Mouse (Mus musculus) E14TG2a.4 (cell line): ENCODE data around the gene Phgdh.

Source experiments
- H3K27me3 ChIP-seq: 2 replicates; pipeline ENCODE4 v1.6.1; 2014; ENCODE audit warnings: low read length, control low read depth; ENCODE audit not compliant: insufficient read depth
- H3K36me3 ChIP-seq: 2 replicates; pipeline ENCODE4 v1.6.1; 2014; ENCODE audit warnings: low read length, control low read depth; ENCODE audit not compliant: insufficient read depth
- H3K4me1 ChIP-seq: replicated peaks from 2 replicates; pipeline ENCODE4 v1.6.1; 2014; ENCODE audit warnings: low read depth, low read length, control low read depth
- H3K4me3 ChIP-seq: replicated peaks from 2 replicates; pipeline ENCODE4 v1.5.1; 2014; ENCODE audit warnings: mild to moderate bottlenecking, low read length
- H3K9me3 ChIP-seq: 2 replicates; pipeline ENCODE4 v1.6.1; 2014; ENCODE audit warnings: low read length, control low read depth
- CTCF ChIP-seq: conservative IDR thresholded peaks from 2 replicates; pipeline ENCODE4 v1.5.1; 2014; ENCODE audit warnings: low read length
- NANOG ChIP-seq: IDR thresholded peaks from 2 replicates; pipeline ENCODE4 v1.6.1; 2014; ENCODE audit warnings: borderline replicate concordance, low read length, mixed read lengths
- POU5F1 ChIP-seq: IDR thresholded peaks from 2 replicates; pipeline ENCODE4 v1.6.1; 2014; ENCODE audit warnings: low read length, borderline replicate concordance

The Phgdh gene

GRCm38 (mm10) chr3:98374980-98375379 is 35.2 kb upstream of the Phgdh start:
- TF ChIP-seq POU5F1 (no peak), NANOG (no peak), CTCF (no peak)
- Histone ChIP-seq H3K4me1 (no peaks in the 10 kb centered on the region), H3K9me3 (peaks cover 11% of the 10 kb centered on the region), H3K27me3 (peaks cover 13% of the 10 kb centered on the region), H3K36me3 (no peaks in the 10 kb centered on the region), H3K4me3 (no peak overlapping the region)

GRCm38 (mm10) chr3:98374062-98374719 is 34.4 kb upstream of the Phgdh start:
- Histone ChIP-seq H3K36me3 (no peaks in the 10 kb centered on the region), H3K4me3 (no peak overlapping the region), H3K9me3 (peaks cover 11% of the 10 kb centered on the region), H3K27me3 (peaks cover 8% of the 10 kb centered on the region), H3K4me1 (no peaks in the 10 kb centered on the region)
- TF ChIP-seq NANOG (no peak), POU5F1 (no peak), CTCF (no peak)

GRCm38 (mm10) chr3:98368776-98369175 is 29.0 kb upstream of the Phgdh start:
- Histone ChIP-seq H3K4me1 (no peaks in the 10 kb centered on the region; the same call in 1 of the 2 replicates), H3K4me3 (no peak overlapping the region), H3K36me3 (no peaks in the 10 kb centered on the region), H3K27me3 (no peaks in the 10 kb centered on the region), H3K9me3 (peaks cover 11% of the 10 kb centered on the region)
- TF ChIP-seq NANOG (no peak), CTCF (no peak), POU5F1 (no peak)

- TF ChIP-seq NANOG (no peak), POU5F1 (no peak), CTCF (no peak)
- Histone ChIP-seq H3K36me3 (no peaks in the 10 kb centered on the region), H3K4me1 (no peaks in the 10 kb centered on the region; the same call in 1 of the 2 replicates), H3K4me3 (no peak overlapping the region), H3K9me3 (peaks cover 11% of the 10 kb centered on the region), H3K27me3 (no peaks in the 10 kb centered on the region)
These were observed 28.5 kb upstream of the Phgdh start for GRCm38 (mm10) chr3:98368283-98368682.

GRCm38 (mm10) chr3:98366823-98367222 is 27.0 kb upstream of the Phgdh start:
- TF ChIP-seq POU5F1: no peak
- TF ChIP-seq CTCF: no peak
- TF ChIP-seq NANOG: no peak
- Histone ChIP-seq H3K4me1 (no peaks in the 10 kb centered on the region; the same call in 1 of the 2 replicates), H3K9me3 (peaks cover 8% of the 10 kb centered on the region), H3K27me3 (no peaks in the 10 kb centered on the region), H3K36me3 (no peaks in the 10 kb centered on the region), H3K4me3 (no peak overlapping the region)

- no peaks in the 10 kb centered on the region for H3K27me3 ChIP-seq
- H3K4me1 ChIP-seq: no peaks in the 10 kb centered on the region; the same call in 1 of the 2 replicates
- peaks cover under 1% of the 10 kb centered on the region; the same call in 1 of the 2 replicates for H3K9me3 ChIP-seq
- no peaks in the 10 kb centered on the region for H3K36me3 ChIP-seq
- no peak overlapping the region for H3K4me3 ChIP-seq
- TF ChIP-seq NANOG (no peak), CTCF (no peak), POU5F1 (no peak)
These were observed 26.3 kb upstream of the Phgdh start for GRCm38 (mm10) chr3:98366086-98366485.

GRCm38 (mm10) chr3:98362753-98363152 is 23.0 kb upstream of the Phgdh start:
- Histone ChIP-seq H3K4me1 (no peaks in the 10 kb centered on the region; the same call in 1 of the 2 replicates), H3K36me3 (no peaks in the 10 kb centered on the region), H3K4me3 (no peak overlapping the region), H3K27me3 (no peaks in the 10 kb centered on the region; the same call in none of the 2 replicates), H3K9me3 (no peaks in the 10 kb centered on the region)
- TF ChIP-seq CTCF (peak; percentile 44), POU5F1 (no peak), NANOG (no peak)

GRCm38 (mm10) chr3:98356632-98357370 is 17.0 kb upstream of the Phgdh start:
- H3K9me3 ChIP-seq: peaks cover 4% of the 10 kb centered on the region; the same call in 1 of the 2 replicates
- no peak for TF ChIP-seq POU5F1
- no peak for TF ChIP-seq NANOG
- TF ChIP-seq CTCF: no peak
- H3K4me3 ChIP-seq: no peak overlapping the region
- H3K27me3 ChIP-seq: peaks cover 3% of the 10 kb centered on the region
- H3K36me3 ChIP-seq: no peaks in the 10 kb centered on the region
- no peaks in the 10 kb centered on the region; the same call in 1 of the 2 replicates for H3K4me1 ChIP-seq

- Histone ChIP-seq H3K27me3 (peaks cover 3% of the 10 kb centered on the region), H3K9me3 (peaks cover 4% of the 10 kb centered on the region; the same call in 1 of the 2 replicates), H3K4me3 (no peak overlapping the region), H3K36me3 (no peaks in the 10 kb centered on the region), H3K4me1 (no peaks in the 10 kb centered on the region; the same call in 1 of the 2 replicates)
- TF ChIP-seq POU5F1 (no peak), NANOG (no peak), CTCF (no peak)
These were observed 16.2 kb upstream of the Phgdh start for GRCm38 (mm10) chr3:98356026-98356365.
